Mouse (Mus musculus): Measurements from ENCODE around the gene Klhl22. TPM values are rescaled to one million over a fixed set of nuclear protein-coding genes. Genes with fewer than 3 reads are reported as not detected.

The Klhl22 gene
- total and polyA plus RNA-seq, 3 experiments, result not detected

DNA sequence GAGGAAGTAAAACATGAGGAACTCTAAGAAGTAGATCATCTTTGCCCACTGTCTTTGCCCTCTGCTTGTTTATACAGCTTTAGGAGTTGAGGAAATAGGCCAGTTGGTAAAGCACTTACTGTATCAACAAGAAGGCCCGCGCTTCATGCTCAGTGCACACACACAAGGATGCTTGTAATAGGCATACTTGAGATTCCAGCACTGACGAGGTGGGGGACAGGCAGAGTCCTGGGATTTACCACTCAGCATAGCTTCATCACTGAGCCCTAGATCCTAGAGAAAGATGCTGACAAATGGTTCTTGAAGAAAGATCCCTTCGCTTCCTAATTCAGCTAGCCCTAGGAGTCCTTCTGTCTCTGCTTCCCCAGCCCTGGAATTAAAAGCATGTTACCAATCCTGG is 53.8 kb downstream of the Klhl22 start:
- H3K9ac ChIP-seq (ENCODE audit: insufficient read depth, low read depth), result no peak overlapping the region
- peaks cover 3% of the 10 kb centered on the region for H3K9me3 ChIP-seq (replicated peaks; ENCODE audit: low read length)
- peaks cover 57% of the 10 kb centered on the region for H3K27me3 ChIP-seq (replicated peaks)
- H3K4me1 ChIP-seq (ENCODE audit: control insufficient read depth in 1 of 2, insufficient read depth in 2 of 2), result peaks cover 0 to 6% of the 10 kb centered on the region in 2 experiments; a peak in 1 of 4 replicates
- no peaks in the 10 kb centered on the region for H3K36me3 ChIP-seq (replicated peaks in 1 of 2; ENCODE audit: control insufficient read depth in 1 of 2, insufficient read depth in 1 of 2, low read length in 1 of 2)
- dilution Hi-C loops (cut with MboI; ENCODE audit: extremely low pct_ligation_motif_present, extremely low pct_unique_long_range_greater_than_20kb, low sequenced_read_pairs) (no loop called here), in situ Hi-C loops (cut with MboI; ENCODE audit: low pct_ligation_motif_present, low pct_unique_long_range_greater_than_20kb, low sequenced_read_pairs) (no loop called here)
- no peak for DNase-seq (ENCODE audit: extremely low read depth)
- TF ChIP-seq JUND (conservative IDR thresholded peaks at IDR 0.05; ENCODE audit: low read depth, low read length) (no peak), NRF1 (IDR thresholded peaks at IDR 0.05; ENCODE audit: low read depth, low read length) (no peak), ZMIZ1 (IDR thresholded peaks at IDR 0.05; ENCODE audit: low read depth, low read length) (no peak), RCOR1 (conservative IDR thresholded peaks at IDR 0.05; ENCODE audit: low read depth, low read length) (no peak), USF2 (conservative IDR thresholded peaks at IDR 0.05; ENCODE audit: low read depth, low read length) (no peak)
- H3K4me3 ChIP-seq (replicated peaks in 1 of 3; ENCODE audit: low read depth in 2 of 3, low read length in 2 of 3, poor library complexity in 1 of 3), result no peak overlapping the region
- no peak overlapping the region for H3K4me2 ChIP-seq (ENCODE audit: insufficient read depth, low read depth, poor library complexity, severe bottlenecking)
- no peak overlapping the region for H3K27ac ChIP-seq (ENCODE audit: insufficient read depth, low read depth)
- no peaks in the 10 kb centered on the region for H3K79me2 ChIP-seq (replicated peaks; ENCODE audit: control insufficient read depth, extremely low read depth, insufficient read depth, poor library complexity, severe bottlenecking)

DNA sequence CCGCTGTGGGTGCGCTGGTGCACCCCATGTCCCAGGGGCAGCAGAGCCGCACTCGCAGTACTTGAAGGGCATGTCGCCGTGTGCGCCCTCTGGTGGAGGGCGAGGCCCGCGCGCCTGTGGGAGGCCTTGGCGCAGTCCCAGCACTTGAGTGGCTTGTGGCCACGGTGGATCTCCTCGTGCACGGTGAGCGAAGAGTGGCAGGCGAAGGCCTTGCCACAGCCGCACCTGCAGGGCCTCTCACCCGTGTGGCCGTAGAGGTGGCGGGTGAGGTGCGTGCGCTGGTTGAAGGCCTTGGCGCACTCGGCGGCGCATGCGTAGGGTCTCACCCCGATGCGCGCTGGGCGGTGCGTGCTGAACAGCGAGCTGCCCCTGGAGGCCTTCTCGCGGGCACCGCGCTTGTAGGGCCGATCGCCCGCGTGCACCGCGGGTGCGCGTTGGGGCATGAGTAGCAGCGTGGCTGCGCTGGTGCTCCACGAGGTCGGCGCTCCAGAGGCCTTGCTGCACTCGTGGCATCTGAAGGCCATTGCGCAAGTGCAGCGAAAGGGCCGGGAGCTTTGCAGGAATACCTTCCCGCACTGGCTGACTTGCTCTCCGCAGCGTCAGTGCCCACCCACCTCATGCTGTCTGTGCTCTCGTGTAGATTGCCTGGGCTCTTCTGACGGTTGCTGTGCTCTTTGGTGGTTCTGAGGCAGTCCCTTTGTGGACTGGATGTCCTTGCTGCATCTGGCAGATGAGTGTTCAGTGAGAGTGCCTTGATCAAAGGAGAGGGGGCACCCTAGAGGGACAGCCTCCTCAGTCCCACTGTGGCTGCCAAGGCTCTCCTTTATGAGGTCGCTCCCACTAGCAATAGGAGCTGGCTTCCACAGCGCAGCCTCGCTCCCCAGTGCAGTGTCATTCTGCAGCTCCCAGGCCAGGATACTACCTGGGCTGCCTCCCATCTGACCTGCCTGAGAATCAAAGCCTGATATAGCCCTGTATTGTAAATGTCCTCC is 56.3 kb downstream of the Klhl22 start:
- Histone ChIP-seq H3K9me3 (replicated peaks; ENCODE audit: low read length) (peaks cover 3% of the 10 kb centered on the region), H3K27me3 (replicated peaks) (peaks cover 46% of the 10 kb centered on the region), H3K4me1 (ENCODE audit: control insufficient read depth in 1 of 2, insufficient read depth in 2 of 2) (peaks cover 0 to 6% of the 10 kb centered on the region in 2 experiments; a peak in 1 of 4 replicates), H3K9ac (ENCODE audit: insufficient read depth, low read depth) (no peak overlapping the region), H3K27ac (ENCODE audit: insufficient read depth, low read depth) (no peak overlapping the region), H3K36me3 (replicated peaks in 1 of 2; ENCODE audit: control insufficient read depth in 1 of 2, insufficient read depth in 1 of 2, low read length in 1 of 2) (no peaks in the 10 kb centered on the region), H3K79me2 (replicated peaks; ENCODE audit: control insufficient read depth, extremely low read depth, insufficient read depth, poor library complexity, severe bottlenecking) (no peaks in the 10 kb centered on the region), H3K4me2 (ENCODE audit: insufficient read depth, low read depth, poor library complexity, severe bottlenecking) (no peak overlapping the region), H3K4me3 (replicated peaks in 1 of 3; ENCODE audit: low read depth in 2 of 3, low read length in 2 of 3, poor library complexity in 1 of 3) (no peak overlapping the region)
- dilution Hi-C loops (cut with MboI; ENCODE audit: extremely low pct_ligation_motif_present, extremely low pct_unique_long_range_greater_than_20kb, low sequenced_read_pairs), result no loop called here
- TF ChIP-seq JUND (conservative IDR thresholded peaks at IDR 0.05; ENCODE audit: low read depth, low read length), result no peak
- TF ChIP-seq MAX (IDR thresholded peaks at IDR 0.05; ENCODE audit: low read length), result peak; percentile 43; the same call in 1 of the 2 replicates
- peak; percentile 27 to 73; a peak in 3 of 4 replicates for TF ChIP-seq CTCF (conservative IDR thresholded peaks at IDR 0.05 in 1 of 2, IDR thresholded peaks at IDR 0.05 in 1 of 2; ENCODE audit: low read depth in 2 of 2, low read length in 2 of 2)
- TF ChIP-seq TCF12 (IDR thresholded peaks at IDR 0.05; ENCODE audit: low read depth, low read length), result no peak
- TF ChIP-seq RAD21 (IDR thresholded peaks at IDR 0.05; ENCODE audit: low read depth, low read length), result peak; percentile 6
- peak; percentile 53 for TF ChIP-seq SMC3 (IDR thresholded peaks at IDR 0.05; ENCODE audit: low read depth, low read length)
- no peak for TF ChIP-seq TBP (conservative IDR thresholded peaks at IDR 0.05; ENCODE audit: low read depth, low read length)
- TF ChIP-seq ZMIZ1 (IDR thresholded peaks at IDR 0.05; ENCODE audit: low read depth, low read length), result no peak
- no peak for TF ChIP-seq NELFE (IDR thresholded peaks at IDR 0.05; ENCODE audit: low read depth, low read length)
- TF ChIP-seq CHD1 (IDR thresholded peaks at IDR 0.05; ENCODE audit: low read depth, low read length), result no peak
- in situ Hi-C loops (cut with MboI; ENCODE audit: low pct_ligation_motif_present, low pct_unique_long_range_greater_than_20kb, low sequenced_read_pairs), result no loop called here
- peak; percentile 37 for DNase-seq (ENCODE audit: extremely low read depth)

All from CH12.LX (cell line).